Mouse (Mus musculus) heart, postnatal 0 days (tissue): Measurements from ENCODE around the gene Olfr1357. TPM values are rescaled to one million over a fixed set of nuclear protein-coding genes. Genes with fewer than 3 reads are reported as not detected.

Experiments
- ATAC-seq: fragments of 200-750 bp; cut with Nextera tagmentation; 2 replicates; pipeline ENCODE4 v1.8.0; 2017; ENCODE audit warnings: low read depth, moderate number of reproducible peaks, moderate library complexity; ENCODE audit not compliant: insufficient read depth
- DNase-seq: peaks from one replicate; pipeline ENCODE4 v3.0.0-alpha.2; 2016; ENCODE audit warnings: low spot score
- H3K27ac ChIP-seq: fragments of 300-500 bp; sonication (generic); 2 replicates; pipeline ENCODE4 v1.5.1; 2014; ENCODE audit warnings: low read depth, mild to moderate bottlenecking
- H3K27me3 ChIP-seq: fragments of 300-500 bp; sonication (generic); 2 replicates; pipeline ENCODE4 v1.6.1; 2014; ENCODE audit warnings: low read length, mixed read lengths; ENCODE audit not compliant: control insufficient read depth, insufficient read depth
- H3K36me3 ChIP-seq: fragments of 300-500 bp; sonication (generic); replicated peaks from 2 replicates; pipeline ENCODE4 v1.6.1; 2014; ENCODE audit warnings: low read length, mixed read lengths; ENCODE audit not compliant: control insufficient read depth, insufficient read depth
- H3K4me1 ChIP-seq: fragments of 300-500 bp; sonication (generic); 2 replicates; pipeline ENCODE4 v1.6.1; 2014; ENCODE audit warnings: antibody characterized with exemption; ENCODE audit not compliant: control insufficient read depth, insufficient read depth
- H3K4me2 ChIP-seq: fragments of 300-500 bp; sonication (generic); 2 replicates; pipeline ENCODE4 v1.6.1; 2014; ENCODE audit warnings: low read depth, mild to moderate bottlenecking, low read length, moderate library complexity
- H3K4me3 ChIP-seq: fragments of 300-500 bp; sonication (generic); 2 replicates; pipeline ENCODE4 v1.5.1; 2014; ENCODE audit warnings: low read depth, low read length
- H3K9ac ChIP-seq: fragments of 300-500 bp; sonication (generic); replicated peaks from 2 replicates; pipeline ENCODE4 v1.6.1; 2014; ENCODE audit warnings: low read depth, low read length, mixed read lengths
- H3K9me3 ChIP-seq: fragments of 300-500 bp; sonication (generic); replicated peaks from 2 replicates; pipeline ENCODE4 v1.6.1; 2016; ENCODE audit warnings: low read length; ENCODE audit not compliant: control insufficient read depth
- CTCF ChIP-seq: IDR thresholded peaks from 2 replicates; pipeline ENCODE4 v1.5.1; 2016; ENCODE audit warnings: antibody characterized with exemption, control low read depth, low read depth
- EP300 ChIP-seq: IDR thresholded peaks from 2 replicates; pipeline ENCODE4 v1.6.1; 2016; ENCODE audit warnings: antibody characterized with exemption, low read depth
- WGBS: fragments of 180-500 bp; shearing (Covaris S2); extraction: QIAGEN DNeasy Blood & Tissue Kit; methylation state at CpG from one replicate; pipeline ENCODE4 v1.1.7; 2014; 5-methylcytosine and 5-hydroxymethylcytosine counted together
- polyA plus RNA-seq: library from polyadenylated mRNA; unstranded; fragments of >200 nt; fragmentation: Nextera tagmentation; extraction: Ambion mirVana; gene quantifications from 2 replicates; pipeline ENCODE4 v1.2.1, GENCODE M21; 2015
- total RNA-seq: library from RNA; depleted of rRNA; stranded (reverse); fragments of >200 nt; gene quantifications from 2 replicates; pipeline ENCODE4 v1.2.3, GENCODE M21; 2014; ENCODE audit warnings: low replicate concordance

Gene Olfr1357
- total and polyA plus RNA-seq, 2 experiments from 2014 or later = not detected

DNA sequence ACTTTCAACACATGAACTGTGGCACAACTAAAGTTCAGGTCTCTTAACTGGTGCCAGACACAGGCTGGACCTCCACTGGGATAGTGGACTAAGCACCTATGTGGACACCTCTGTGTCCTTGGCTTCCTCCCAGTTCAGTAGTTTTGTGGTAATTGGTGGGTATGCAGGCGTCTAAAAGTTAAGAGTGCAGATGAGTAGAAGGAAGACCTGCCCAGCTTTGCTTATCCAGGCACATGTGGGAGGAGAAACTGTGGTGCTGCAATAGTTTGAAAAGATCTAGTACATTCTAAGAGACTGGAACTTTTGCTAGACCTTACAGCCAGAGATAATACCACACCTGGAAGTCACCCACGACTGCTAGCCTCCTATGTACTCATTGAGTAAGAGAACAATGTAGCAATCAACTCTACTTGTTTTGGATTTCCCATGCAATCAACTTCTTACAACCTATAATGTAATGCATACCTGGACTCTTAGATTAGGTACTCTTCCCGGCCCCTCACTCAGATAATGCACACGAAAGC lies 25.0 kb downstream of the Olfr1357 start:
- Histone ChIP-seq H3K27me3 (no peaks in the 10 kb centered on the region), H3K4me1 (peaks cover 15% of the 10 kb centered on the region; the same call in 1 of the 2 replicates), H3K4me3 (no peak overlapping the region), H3K27ac (peak overlapping the region; percentile 85; the same call in 1 of the 2 replicates), H3K9me3 (no peaks in the 10 kb centered on the region), H3K36me3 (peaks cover 19% of the 10 kb centered on the region), H3K4me2 (no peak overlapping the region; the same call in 1 of the 2 replicates), H3K9ac (no peak overlapping the region)
- no peak for ATAC-seq
- 76% methylated on average over 4 of the region's 4 CpGs for WGBS
- no peak for DNase-seq
- no peak for TF ChIP-seq EP300

DNA sequence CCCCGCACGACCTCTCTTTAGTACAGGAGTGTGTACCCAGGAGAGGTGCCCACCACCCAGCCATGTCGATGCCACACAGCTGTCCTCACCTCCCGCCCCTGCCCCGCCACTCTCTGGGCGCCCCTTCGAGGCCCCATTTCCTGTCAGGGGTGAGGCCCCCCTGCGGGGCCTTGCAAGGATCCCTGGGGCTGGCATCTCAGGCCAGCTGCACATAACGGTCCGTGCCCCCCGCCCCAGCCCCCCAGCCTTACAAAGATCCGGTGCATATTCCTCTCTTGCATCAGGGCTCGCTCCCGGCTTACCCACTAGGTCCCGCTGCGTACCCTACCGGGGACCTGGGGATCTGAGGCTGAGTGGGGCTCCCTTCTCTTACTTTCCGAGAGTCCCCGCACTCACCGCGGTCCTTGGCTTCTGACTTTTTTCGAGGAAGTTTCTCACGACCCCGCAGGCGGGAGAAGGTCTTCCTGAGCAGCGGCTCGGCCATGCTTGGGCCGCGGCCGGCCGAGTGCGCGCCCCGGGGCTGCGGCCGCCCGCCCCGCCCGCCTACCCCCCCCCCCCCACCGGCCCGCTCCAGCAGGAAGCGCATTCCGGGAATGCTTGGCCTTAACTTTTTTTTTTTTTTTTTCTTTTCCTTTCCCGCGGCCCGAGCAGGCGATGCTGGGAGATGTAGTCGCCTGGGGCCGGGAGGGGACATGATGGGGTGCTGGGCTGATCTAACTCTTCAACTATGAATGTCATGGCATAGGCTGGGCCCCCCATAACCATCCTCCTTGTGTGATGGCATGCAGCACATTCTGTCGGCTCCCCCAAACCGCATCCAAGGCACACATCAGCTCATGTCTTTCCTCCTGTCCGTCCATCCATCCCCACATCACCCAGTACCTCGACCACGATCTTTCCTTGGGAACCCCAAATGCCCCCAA lies 26.2 kb downstream of the Olfr1357 start, which contains the start of gene Syde1:
TSS of gene Syde1 (minus strand) at position 559 of the 923 bp plus-strand sequence.
- ATAC-seq = peak; percentile 89
- Histone ChIP-seq H3K4me2 (peak within 1 kb of the TSS; percentile 75), H3K36me3 (peaks cover 30% of the 10 kb centered on the region), H3K9ac (peak within 1 kb of the TSS; percentile 83), H3K9me3 (no peaks in the 10 kb centered on the region), H3K4me1 (peaks cover 15% of the 10 kb centered on the region; the same call in 1 of the 2 replicates), H3K27me3 (no peaks in the 10 kb centered on the region), H3K27ac (peak within 1 kb of the TSS; percentile 85), H3K4me3 (peak within 1 kb of the TSS; percentile 73)
- peak; percentile 76 for DNase-seq
- WGBS = 5% methylated on average over 35 of the region's 54 CpGs
- TF ChIP-seq EP300 (no peak), CTCF (no peak)

DNA sequence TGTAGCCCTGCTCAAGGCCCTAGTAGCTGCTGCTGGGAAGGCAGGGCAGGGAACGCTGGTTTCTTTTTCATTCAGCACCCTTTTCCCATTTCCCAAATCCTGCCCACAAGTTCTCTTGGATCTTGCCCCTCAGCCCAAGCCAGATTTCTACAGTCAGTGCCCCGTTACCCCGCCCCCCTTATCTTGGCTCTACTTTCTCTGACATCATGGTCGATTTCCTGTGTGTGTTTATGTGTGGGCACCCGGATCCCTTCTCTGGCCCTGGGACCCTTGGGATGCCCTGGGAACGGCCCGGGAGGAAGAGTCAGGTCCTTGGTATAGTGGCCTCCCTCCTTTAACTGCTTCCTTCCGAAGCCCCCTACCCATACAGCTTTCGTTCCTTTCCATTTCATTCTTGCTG lies 27.1 kb downstream of the Olfr1357 start:
- H3K9me3 ChIP-seq = no peaks in the 10 kb centered on the region
- no peaks in the 10 kb centered on the region for H3K27me3 ChIP-seq
- H3K36me3 ChIP-seq = peaks cover 40% of the 10 kb centered on the region
- H3K4me1 ChIP-seq = peaks cover 15% of the 10 kb centered on the region; the same call in 1 of the 2 replicates
- H3K9ac ChIP-seq = peak overlapping the region; percentile 83
- TF ChIP-seq EP300 = no peak
- no peak for TF ChIP-seq CTCF
- peak overlapping the region; percentile 85 for H3K27ac ChIP-seq
- ATAC-seq (no peak), DNase-seq (peak; percentile 15)
- 6% methylated on average over 9 of the region's 9 CpGs for WGBS
- H3K4me2 ChIP-seq = peak overlapping the region; percentile 75
- peak overlapping the region; percentile 73 for H3K4me3 ChIP-seq

DNA sequence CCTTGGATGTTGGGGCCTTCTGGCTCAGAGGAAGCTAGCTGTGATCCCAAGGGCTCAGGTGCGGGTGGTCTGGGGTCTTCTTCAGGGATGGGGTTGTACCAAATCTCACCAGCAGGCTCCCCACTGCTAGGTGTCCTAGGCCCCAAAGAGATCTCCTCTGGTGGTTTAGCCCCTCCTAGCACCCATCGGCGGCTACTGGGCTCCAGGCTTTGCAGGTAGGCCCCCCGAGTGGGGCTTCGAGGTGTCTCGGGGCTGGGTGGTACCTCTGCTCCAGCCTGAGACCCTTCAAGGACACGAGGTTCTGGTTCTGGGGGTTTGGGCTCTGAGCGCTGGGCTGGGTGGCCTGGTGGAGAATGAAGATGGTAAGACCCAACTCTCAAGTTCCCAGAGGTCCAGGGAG lies 28.0 kb downstream of the Olfr1357 start:
- 94% methylated on average over 8 of the region's 8 CpGs for WGBS
- ATAC-seq (no peak), DNase-seq (no peak)
- peaks cover 15% of the 10 kb centered on the region; the same call in 1 of the 2 replicates for H3K4me1 ChIP-seq
- H3K4me2 ChIP-seq = peak overlapping the region; percentile 75
- H3K27ac ChIP-seq = peak overlapping the region; percentile 85
- TF ChIP-seq CTCF (no peak), EP300 (no peak)
- H3K36me3 ChIP-seq = peaks cover 48% of the 10 kb centered on the region
- H3K4me3 ChIP-seq = no peak overlapping the region
- H3K9ac ChIP-seq = peak overlapping the region; percentile 83; the same call in 1 of the 2 replicates
- no peaks in the 10 kb centered on the region for H3K9me3 ChIP-seq
- no peaks in the 10 kb centered on the region for H3K27me3 ChIP-seq

DNA sequence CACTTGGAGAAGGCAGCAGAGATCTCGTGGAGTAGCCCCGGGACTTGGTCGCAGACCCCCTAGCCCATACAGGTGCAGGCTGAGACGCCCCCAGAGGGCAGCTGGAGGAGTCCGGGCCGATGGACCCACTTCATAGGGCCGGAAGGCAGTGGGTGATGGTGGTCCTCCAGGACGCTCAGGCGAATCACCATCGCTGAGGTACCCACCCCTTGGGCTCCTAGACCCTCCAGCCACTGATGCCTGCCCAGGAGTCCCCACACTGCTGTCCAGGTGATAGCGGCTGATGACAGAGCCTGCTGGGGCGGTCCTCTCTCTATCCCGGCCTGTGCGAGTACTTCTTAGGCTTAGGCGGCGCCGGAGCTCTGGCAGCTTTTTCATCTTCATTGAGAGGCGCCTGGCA lies 28.6 kb downstream of the Olfr1357 start:
- no peak overlapping the region for H3K9ac ChIP-seq
- H3K4me3 ChIP-seq = no peak overlapping the region
- TF ChIP-seq CTCF (no peak), EP300 (no peak)
- H3K9me3 ChIP-seq = no peaks in the 10 kb centered on the region
- no peak for DNase-seq
- 95% methylated on average over 18 of the region's 18 CpGs for WGBS
- no peaks in the 10 kb centered on the region for H3K27me3 ChIP-seq
- H3K4me2 ChIP-seq = no peak overlapping the region
- H3K27ac ChIP-seq = no peak overlapping the region
- H3K36me3 ChIP-seq = peaks cover 54% of the 10 kb centered on the region
- peaks cover 15% of the 10 kb centered on the region; the same call in 1 of the 2 replicates for H3K4me1 ChIP-seq
- no peak for ATAC-seq
